Mouse (Mus musculus) heart, postnatal 0 days (tissue): ENCODE measurements around the gene 9230102O04Rik. TPM values are rescaled to one million over a fixed set of nuclear protein-coding genes. Genes with fewer than 3 reads are reported as not detected.

ENCODE experiments used
- ATAC-seq: fragments of 200-750 bp; cut with Nextera tagmentation; 2 replicates; pipeline ENCODE4 v1.8.0; 2017; ENCODE audit warnings: low read depth, moderate number of reproducible peaks, moderate library complexity; ENCODE audit not compliant: insufficient read depth
- DNase-seq: peaks from one replicate; pipeline ENCODE4 v3.0.0-alpha.2; 2016; ENCODE audit warnings: low spot score
- H3K27ac ChIP-seq: fragments of 300-500 bp; sonication (generic); 2 replicates; pipeline ENCODE4 v1.5.1; 2014; ENCODE audit warnings: low read depth, mild to moderate bottlenecking
- H3K27me3 ChIP-seq: fragments of 300-500 bp; sonication (generic); 2 replicates; pipeline ENCODE4 v1.6.1; 2014; ENCODE audit warnings: low read length, mixed read lengths; ENCODE audit not compliant: control insufficient read depth, insufficient read depth
- H3K36me3 ChIP-seq: fragments of 300-500 bp; sonication (generic); replicated peaks from 2 replicates; pipeline ENCODE4 v1.6.1; 2014; ENCODE audit warnings: low read length, mixed read lengths; ENCODE audit not compliant: control insufficient read depth, insufficient read depth
- H3K4me1 ChIP-seq: fragments of 300-500 bp; sonication (generic); 2 replicates; pipeline ENCODE4 v1.6.1; 2014; ENCODE audit warnings: antibody characterized with exemption; ENCODE audit not compliant: control insufficient read depth, insufficient read depth
- H3K4me2 ChIP-seq: fragments of 300-500 bp; sonication (generic); 2 replicates; pipeline ENCODE4 v1.6.1; 2014; ENCODE audit warnings: low read depth, mild to moderate bottlenecking, low read length, moderate library complexity
- H3K4me3 ChIP-seq: fragments of 300-500 bp; sonication (generic); 2 replicates; pipeline ENCODE4 v1.5.1; 2014; ENCODE audit warnings: low read depth, low read length
- H3K9ac ChIP-seq: fragments of 300-500 bp; sonication (generic); replicated peaks from 2 replicates; pipeline ENCODE4 v1.6.1; 2014; ENCODE audit warnings: low read depth, low read length, mixed read lengths
- H3K9me3 ChIP-seq: fragments of 300-500 bp; sonication (generic); replicated peaks from 2 replicates; pipeline ENCODE4 v1.6.1; 2016; ENCODE audit warnings: low read length; ENCODE audit not compliant: control insufficient read depth
- CTCF ChIP-seq: IDR thresholded peaks from 2 replicates; pipeline ENCODE4 v1.5.1; 2016; ENCODE audit warnings: antibody characterized with exemption, control low read depth, low read depth
- EP300 ChIP-seq: IDR thresholded peaks from 2 replicates; pipeline ENCODE4 v1.6.1; 2016; ENCODE audit warnings: antibody characterized with exemption, low read depth
- WGBS: fragments of 180-500 bp; shearing (Covaris S2); extraction: QIAGEN DNeasy Blood & Tissue Kit; methylation state at CpG from one replicate; pipeline ENCODE4 v1.1.7; 2014; 5-methylcytosine and 5-hydroxymethylcytosine counted together
- polyA plus RNA-seq: library from polyadenylated mRNA; unstranded; fragments of >200 nt; fragmentation: Nextera tagmentation; extraction: Ambion mirVana; gene quantifications from 2 replicates; pipeline ENCODE4 v1.2.1, GENCODE M21; 2015
- total RNA-seq: library from RNA; depleted of rRNA; stranded (reverse); fragments of >200 nt; gene quantifications from 2 replicates; pipeline ENCODE4 v1.2.3, GENCODE M21; 2014; ENCODE audit warnings: low replicate concordance; rRNA removed

The 9230102O04Rik gene
- total and polyA plus RNA-seq, 2 experiments from 2014 or later, result not detected

DNA sequence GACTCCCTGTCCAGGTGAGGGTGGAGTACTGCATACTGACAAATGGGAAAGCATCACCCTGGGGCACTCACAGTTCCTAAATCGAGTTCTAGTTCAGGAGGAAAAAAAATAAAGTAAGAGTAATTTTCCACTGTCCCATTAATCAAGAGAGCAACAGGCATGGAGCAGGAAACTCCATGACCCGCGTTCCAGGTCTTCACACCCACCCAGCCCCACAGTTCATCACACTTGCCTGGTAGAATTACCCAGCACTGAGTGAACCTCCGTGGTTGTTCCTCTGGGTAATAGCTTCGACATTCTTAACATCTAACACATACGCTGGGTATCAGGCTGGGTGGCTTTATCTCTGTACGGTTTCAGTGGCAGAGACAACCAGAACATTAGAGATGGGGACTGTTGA is 55.6 kb downstream of the 9230102O04Rik start:
- Histone ChIP-seq H3K27me3 (no peaks in the 10 kb centered on the region), H3K4me3 (no peak overlapping the region), H3K36me3 (no peaks in the 10 kb centered on the region), H3K27ac (no peak overlapping the region), H3K9me3 (no peaks in the 10 kb centered on the region), H3K4me1 (no peaks in the 10 kb centered on the region), H3K9ac (no peak overlapping the region), H3K4me2 (no peak overlapping the region)
- DNase-seq (no peak), ATAC-seq (no peak)
- WGBS, result 60% methylated on average over 7 of the region's 7 CpGs
- no peak for TF ChIP-seq EP300
- TF ChIP-seq CTCF, result no peak

Other genes with a start within 250 kb of the 9230102O04Rik start
- gene 4930412O13Rik, start 8.3 kb downstream of the 9230102O04Rik start, total RNA-seq, result not detected in 2 replicates
- not detected in 2 replicates for gene 4930412O13Rik, start 8.3 kb downstream of the 9230102O04Rik start, polyA plus RNA-seq
- 0.89 TPM in 1 of 2 replicates, not detected in the other for gene Gata3, start 494 bp upstream of the 9230102O04Rik start, total RNA-seq
- gene Gata3, start 494 bp upstream of the 9230102O04Rik start, polyA plus RNA-seq, result 0.83 and 0.93 TPM in 2 replicates
- gene Taf3, start 159.1 kb upstream of the 9230102O04Rik start, total RNA-seq, result 2.2 and 3.0 TPM in 2 replicates
- gene Taf3, start 159.1 kb upstream of the 9230102O04Rik start, polyA plus RNA-seq, result 6.3 and 6.6 TPM in 2 replicates
- gene Atp5c1, start 191.0 kb upstream of the 9230102O04Rik start, total RNA-seq, result 1,755 and 1,815 TPM in 2 replicates
- 2,592 and 2,686 TPM in 2 replicates for gene Atp5c1, start 191.0 kb upstream of the 9230102O04Rik start, polyA plus RNA-seq
- gene Kin, start 191.1 kb upstream of the 9230102O04Rik start, total RNA-seq, result 0.19 and 9.7 TPM in 2 replicates
- 18.9 and 20.7 TPM in 2 replicates for gene Kin, start 191.1 kb upstream of the 9230102O04Rik start, polyA plus RNA-seq
- gene Itih2, start 241.9 kb upstream of the 9230102O04Rik start, total RNA-seq, result 0.85 and 1.1 TPM in 2 replicates
- gene Itih2, start 241.9 kb upstream of the 9230102O04Rik start, polyA plus RNA-seq, result 0.32 and 0.42 TPM in 2 replicates